Mouse (Mus musculus) heart, adult 18-20 months (tissue): Measurements from ENCODE around the gene Dpy19l3. TPM values are rescaled to one million over a fixed set of nuclear protein-coding genes. Genes with fewer than 3 reads are reported as not detected.

ENCODE experiments used
- DNase-seq, 2 experiments: peaks; one replicate each; pipeline ENCODE4 v3.0.0; 2021 to 2022; ENCODE audit warnings: mixed read lengths in 1 of 2
- total RNA-seq, 2 experiments: library from RNA; stranded (reverse); gene quantifications; 2 replicates each; pipeline ENCODE4 v1.2.3; 2021

The Dpy19l3 gene
- total RNA-seq, 2 experiments from 2014 or later, result 3.8 to 6.7 TPM

DNA sequence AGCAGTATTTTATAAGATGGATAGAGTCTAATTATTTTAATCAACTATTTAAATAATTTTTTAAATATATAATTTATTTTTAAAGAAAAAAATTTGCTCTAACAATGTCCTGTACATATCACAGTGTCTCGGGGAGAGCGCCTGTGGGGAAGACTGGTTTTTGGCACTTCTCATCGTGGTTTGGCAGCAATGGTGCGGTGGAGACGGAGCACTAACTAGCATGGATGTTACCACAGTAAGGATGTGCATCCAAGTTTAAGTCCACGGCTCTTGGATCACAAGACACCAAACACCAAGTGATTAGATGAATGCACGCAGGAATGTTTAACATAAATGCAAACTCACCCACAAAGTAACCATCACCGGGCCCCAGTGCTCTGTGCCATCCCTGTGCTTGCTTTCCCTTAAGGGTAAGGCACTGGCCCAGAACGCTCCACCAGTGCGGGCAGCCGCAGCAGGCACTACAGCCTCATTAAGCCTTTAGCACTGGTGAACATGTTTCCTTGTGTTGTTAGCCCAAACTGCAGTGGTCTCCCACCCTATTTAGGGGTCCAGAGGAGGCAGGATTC lies 65.4 kb downstream of the Dpy19l3 start:
- no peak for DNase-seq

DNA sequence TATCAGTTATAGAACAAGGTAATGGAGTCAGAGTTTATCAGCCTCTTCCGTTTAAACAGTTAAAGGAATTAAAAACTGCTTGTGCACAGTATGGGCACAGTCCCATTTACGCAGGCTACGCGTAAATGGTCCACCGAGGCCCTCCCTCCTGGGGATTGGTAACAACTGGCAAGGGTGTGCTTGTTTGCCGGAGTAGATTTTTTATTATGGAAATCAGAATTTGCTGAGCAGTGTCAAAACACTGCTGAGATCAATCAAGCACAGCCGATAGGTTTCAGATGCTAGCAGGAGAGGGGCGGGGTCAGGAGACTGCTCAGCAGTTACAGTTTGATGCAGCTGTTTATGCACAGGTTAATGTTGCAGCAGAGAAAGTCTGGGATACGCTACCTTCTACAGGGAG lies 66.0 kb downstream of the Dpy19l3 start:
- no peak for DNase-seq

DNA sequence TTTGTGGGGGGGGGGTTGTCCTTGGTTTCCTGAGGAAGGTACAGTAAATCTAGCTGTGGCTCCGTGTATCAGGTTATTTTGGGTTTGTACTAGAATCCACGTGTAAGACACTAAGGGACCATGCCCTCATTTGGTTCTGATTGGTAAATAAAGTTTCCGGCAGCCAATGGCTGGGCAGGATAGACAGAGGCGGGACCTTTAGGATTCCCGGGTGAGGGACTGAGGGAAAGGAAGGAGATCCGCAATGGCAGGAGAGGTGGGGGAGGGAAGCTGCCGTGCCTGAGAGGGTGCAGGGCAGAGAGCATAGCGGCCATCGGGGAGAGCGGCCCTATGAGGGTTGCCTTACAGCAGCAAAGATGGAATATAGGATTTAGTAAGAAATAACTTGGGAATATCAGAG lies 67.0 kb downstream of the Dpy19l3 start:
- peak; percentile 57 to 59 for DNase-seq

DNA sequence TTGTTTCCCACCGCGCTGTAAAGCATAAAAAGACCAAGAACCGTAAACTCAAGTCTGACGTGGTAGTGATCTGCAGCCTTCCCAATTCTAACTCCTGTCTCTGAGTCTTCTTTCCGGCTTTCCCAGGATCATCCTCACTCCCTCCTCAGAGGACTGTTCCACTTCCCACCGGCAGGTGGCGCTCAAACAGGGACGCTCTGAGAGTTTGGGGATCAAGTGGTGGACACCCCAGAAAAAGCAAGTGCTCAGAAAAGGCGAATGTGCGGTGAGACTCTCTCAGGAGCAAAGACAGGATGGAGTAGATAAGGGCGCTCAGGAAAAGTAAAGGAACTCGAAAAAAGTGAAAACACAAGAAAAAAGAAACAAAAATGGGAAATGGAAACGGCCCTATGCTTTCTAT lies 67.5 kb downstream of the Dpy19l3 start:
- DNase-seq, result peak; percentile 47 to 81

DNA sequence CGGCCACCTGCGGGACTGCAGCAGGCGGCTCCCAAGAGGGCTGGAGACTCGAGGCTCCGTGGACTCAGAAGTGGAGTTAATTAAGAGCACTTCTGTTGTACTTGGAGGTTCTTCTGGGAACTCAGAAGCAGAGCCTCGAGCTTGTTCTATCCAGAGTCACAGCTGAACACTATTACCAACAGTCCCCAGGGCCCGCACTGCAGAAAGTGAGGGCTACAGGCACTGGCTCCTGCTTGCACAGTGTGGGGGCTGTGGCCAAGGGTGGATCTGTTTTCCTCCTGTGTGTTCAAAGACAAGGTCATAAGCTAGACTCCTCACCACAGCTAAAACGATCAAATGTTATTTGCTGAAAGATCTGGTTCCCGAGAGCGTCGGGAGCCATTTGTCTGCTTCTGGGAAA lies 68.0 kb downstream of the Dpy19l3 start:
- peak; percentile 7 to 18 for DNase-seq

DNA sequence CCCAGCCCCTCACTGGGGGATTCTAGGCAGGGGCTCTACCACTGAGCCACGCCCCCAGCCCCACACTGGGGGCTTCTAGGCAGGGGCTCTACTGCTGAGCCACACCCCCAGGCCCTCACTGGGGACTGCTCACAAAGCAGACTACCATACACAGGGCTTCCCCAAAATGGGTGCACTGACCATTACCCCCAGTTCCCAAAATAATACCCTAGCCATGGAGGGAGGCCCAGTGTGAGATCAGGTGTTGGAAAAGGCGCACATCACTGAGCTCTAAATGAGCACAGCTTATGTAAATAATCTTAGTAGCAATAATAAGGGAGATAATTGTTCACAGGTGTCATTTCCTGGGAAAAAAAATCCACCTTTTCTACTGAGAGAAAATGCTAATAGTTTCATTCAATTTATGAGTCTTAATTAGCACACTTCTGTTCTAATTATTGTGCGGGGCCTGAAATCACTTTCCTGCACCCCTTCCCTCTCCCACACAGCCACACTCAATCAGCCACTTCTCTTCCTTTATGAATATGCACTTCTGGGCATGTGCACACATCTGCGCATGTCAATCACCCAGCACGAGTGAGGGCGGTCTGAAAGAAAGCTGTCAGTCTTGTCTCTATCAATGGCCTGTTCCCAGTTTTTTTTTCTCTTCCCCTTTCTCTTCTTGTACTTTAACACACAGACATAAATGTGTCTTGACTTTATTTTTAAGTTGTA lies 70.7 kb downstream of the Dpy19l3 start:
- no peak for DNase-seq

DNA sequence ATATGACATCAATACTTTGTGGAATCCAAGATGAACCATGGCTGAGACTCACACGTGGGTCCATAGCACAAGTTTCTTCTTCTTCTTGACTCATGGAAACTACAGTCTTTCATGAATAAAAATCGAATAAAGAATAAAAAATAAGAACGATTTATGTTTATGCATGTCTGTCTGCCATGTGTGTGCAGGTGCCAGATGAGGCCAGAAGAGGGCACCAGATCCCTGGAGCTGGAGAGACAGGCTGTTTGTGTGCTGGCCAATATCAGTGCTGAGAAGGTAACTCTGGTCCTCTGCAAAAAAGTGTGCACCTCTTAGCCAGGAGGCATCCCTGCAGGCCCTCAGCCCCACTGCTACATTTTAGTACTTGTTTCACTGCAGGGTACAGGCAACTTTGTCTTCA lies 72.7 kb downstream of the Dpy19l3 start:
- DNase-seq, result no peak

DNA sequence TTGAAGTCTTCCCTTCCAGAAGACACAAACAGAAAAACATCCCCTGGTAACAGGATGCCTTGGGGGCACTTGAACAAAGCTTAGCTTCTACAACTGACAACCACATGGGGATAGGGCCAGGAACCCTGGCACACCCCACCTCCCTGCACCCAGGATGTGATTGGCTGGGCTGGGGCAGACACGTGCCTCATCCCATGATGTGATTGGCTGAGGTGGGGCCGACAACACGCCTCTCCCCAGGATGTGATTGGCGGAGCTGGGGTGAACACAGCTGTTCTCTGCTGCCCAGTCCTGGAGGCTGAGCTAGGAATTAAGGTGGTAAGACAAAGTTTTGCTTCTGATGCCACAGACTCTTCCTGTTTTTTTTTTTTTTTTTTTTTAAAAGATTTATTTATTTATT lies 75.3 kb downstream of the Dpy19l3 start:
- DNase-seq, result no peak

DNA sequence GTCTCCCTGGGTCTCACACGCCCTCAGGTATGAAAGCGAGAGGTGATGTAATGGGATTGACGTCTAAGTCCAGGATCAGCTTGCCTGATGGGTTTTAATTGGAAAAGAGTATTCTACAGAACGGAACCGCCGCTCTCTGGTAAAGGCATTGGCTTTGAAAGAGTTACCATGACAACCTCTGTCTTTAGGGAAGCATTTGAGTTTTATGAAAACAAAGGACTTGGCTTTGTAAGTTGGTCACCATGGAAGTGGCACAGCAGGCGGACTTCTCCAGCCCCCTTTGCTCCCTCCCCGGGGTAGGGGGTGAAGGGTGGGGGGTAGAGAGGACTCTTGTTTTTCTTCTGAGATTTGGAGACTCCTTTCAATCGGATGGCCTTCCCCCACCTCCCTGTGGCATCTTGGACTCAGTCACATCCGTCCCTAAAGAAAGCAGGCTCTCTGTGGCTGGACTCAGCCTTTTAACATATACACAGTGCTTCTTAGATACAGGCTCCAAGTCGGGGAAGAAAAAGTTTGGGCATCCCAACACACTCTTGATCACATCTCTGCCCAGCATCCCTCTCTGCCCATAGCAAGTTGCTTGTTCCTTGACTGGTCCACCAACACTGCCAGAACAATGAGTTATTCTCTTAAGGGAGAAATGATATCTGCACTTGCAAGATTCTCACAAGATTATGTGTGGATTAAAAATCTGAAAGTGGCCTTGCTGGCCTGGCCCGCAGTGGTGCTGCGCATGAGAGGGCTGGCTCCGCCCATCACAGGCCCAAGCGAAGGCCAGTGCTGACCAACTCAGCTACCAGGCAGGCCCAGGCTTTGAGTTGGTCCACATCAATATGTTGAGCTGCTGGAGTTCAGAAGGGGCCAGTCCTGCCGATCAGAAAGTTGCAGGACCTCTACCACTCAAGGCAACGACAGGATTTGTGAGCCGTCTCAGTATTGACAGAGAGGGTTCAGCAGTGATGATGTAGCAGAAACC lies 85.9 kb downstream of the Dpy19l3 start:
- no peak for DNase-seq

DNA sequence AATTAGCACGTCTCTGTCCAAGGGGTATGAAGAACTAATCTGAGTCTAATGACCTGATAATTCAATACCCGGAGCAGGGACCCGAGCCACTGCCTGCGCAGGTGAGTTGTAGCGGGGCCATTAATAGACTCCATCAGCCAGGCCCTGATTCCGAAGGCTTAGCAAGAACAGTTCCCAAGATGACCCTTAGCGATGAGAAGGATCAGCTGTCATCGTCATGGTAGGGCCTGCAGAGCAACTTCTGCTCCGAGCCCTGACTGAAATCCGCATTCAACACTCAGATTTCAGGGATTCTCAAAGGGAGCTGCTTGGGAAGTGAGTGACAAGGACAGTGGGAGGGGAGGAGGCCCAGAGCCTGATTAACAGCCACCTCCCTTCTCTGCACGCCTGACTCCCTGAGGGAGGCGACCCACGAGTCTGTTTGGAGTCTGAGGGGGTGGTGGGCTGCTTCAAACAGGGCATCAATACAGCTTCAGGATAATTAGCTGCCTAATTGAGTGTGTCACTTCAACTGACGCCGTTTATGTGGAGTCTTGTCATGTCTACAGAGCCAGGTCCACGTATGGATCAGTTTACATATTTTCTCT lies 90.4 kb downstream of the Dpy19l3 start:
- DNase-seq, result no peak

DNA sequence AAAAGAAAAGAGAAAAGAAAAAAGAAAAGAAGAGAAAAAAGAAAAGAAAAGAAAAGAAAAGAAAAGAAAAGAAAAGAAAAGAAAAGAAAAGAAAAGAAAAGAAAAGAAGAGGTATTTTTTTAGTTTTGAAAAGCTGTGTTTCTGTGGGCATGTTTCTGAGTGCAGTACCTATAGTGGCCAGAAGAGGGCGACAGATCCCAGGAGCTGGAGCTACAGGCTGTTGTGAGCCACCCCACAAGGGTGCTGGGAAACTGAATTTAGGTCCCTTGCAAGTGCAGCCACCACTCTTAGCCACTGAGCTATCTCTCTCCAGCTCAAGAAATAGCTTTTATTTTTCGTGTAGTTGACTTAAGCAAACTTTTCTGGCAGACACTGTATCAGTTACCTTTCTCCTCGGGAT lies 95.1 kb downstream of the Dpy19l3 start:
- DNase-seq, result peak in 1 of 2 experiments; percentile 45

DNA sequence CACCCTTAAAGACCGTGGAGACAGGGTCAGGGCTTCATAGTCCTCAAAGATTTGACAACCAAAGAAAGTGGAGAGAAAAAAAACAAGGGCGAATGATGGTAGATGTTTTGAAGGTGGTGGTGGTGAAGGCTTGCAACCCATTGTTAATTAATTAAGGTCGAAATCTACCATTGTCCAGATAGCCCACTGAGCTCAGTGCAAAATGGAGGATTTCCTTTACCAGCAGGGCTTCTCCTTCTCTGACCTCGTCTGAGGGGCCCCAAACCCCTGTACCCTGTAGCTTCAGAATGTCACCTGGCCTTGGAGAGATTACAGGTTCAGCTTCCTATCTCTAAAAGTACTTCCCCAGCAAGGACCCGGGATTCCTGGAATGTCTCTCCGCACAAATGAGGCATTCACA lies 96.4 kb downstream of the Dpy19l3 start:
- DNase-seq, result no peak

DNA sequence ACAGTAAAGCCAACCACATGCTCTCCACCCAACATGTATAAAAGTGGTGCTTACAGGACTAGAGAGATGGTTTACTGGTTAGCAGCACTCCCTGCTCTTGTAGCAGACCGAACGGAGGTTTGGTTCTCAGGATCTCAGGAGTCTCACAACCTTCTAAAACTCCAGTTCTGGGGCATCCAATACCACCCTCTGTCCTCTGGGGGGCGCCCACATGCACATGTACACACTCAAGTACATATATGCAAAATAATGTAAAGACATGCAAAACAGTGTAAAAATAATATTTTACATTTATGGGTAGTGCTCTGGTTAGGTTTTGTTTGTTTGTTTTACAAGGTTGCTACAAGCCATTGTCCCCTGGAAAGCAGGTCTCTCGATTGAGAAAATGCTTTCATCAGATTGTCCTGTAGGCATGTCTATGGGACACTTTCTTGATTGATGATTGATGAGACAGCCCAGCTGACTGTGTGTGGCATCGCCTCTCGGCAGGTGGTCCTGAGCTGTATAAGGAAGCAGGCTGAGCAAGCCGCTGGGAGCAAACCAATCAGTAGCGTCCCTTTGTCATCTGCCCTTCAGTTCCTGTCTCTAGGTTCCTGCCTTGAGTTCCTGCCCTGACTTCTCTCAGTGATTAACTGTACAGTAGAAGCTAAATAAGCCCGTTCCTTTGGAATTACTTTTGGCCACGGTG lies 102.5 kb downstream of the Dpy19l3 start:
- no peak for DNase-seq

DNA sequence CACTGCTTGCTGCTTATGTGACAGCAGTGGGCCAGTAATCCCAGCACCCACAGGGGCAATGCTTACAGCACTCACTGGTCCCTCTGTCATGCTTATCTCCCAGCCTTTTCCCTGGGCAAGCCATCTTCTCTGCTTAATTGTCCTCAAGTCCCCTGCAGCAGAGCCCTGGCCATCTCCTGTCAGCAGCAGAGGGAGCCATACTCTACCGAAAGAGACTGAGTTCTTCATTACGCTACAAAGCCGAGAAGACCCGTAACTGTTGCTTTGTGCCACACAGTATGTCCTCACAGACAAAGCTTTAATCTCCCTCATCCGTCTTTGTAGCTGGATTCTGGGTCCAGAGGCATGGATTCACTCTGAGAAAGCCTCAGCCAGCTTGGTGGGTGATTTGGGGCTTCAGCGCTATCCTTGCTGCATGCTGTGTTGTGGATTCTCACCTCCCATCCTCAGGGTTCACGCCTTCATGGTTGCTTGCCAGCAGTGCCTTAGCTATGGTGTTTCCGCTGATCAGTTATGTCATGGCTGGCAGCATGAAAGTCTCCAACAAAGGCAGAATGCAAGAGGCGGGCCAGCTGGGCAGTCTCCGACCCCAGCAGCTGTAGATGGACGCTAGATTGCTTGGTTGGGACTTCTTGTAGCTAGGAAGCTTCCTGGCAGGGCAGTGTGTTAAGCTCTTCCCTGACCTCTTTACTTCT lies 103.4 kb downstream of the Dpy19l3 start:
- DNase-seq, result no peak

DNA sequence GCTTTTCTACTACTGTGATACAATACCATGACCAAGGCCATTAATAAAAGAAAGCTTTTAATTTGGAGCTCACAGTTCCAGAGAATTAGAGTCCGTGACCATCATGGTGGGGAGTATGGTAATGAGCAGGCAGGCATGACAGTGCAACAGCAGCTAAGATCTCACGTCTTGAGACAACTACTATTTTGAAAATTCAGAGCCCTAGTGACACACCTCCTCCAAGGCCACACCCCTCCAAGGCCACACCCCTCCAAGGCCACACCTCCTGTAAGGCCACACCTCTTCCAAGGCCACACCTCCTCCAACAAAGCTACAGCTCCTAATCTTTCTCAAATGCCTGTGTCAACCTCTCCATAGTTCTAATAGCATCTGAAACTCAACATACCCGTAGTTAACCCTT lies 105.2 kb downstream of the Dpy19l3 start:
- DNase-seq, result peak; percentile 28 to 35

DNA sequence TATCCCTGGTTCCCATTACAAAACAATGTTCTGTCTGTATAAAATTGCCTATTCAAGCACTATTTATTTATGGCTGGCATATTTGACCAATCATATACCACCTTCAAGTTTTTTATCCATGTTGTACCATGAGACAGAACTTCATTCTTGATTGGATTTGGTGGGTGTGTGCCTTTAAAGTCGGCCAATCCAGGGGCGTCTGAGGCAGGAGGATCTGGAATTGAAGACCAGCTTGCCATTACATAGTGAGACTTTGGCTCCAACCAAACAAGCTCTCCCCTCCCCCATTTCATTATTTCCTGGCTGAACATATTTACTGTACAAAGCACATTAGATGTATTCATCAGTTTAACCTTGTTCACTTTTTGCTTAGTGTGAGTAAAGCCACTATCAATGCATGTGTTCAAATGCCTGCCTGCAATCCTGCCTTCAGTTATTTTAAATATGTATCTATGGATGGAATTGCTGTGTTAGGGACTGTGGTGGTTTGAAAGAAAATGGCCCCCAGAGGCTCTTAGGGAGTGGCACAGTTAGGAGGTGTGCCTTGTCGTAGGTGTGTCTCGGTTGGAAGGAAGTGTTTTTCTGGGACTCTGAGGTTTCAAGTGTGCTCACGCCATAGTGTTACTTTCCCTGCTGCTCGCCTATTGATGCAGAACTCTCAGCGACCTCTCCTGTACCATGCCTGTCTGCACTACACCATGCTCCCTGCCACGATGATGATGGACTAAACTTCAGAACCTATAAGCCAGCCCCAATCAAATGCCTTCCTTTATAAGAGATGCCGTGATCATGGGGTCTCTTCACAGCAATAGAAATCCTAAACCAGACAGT lies 105.8 kb downstream of the Dpy19l3 start:
- DNase-seq, result no peak

DNA sequence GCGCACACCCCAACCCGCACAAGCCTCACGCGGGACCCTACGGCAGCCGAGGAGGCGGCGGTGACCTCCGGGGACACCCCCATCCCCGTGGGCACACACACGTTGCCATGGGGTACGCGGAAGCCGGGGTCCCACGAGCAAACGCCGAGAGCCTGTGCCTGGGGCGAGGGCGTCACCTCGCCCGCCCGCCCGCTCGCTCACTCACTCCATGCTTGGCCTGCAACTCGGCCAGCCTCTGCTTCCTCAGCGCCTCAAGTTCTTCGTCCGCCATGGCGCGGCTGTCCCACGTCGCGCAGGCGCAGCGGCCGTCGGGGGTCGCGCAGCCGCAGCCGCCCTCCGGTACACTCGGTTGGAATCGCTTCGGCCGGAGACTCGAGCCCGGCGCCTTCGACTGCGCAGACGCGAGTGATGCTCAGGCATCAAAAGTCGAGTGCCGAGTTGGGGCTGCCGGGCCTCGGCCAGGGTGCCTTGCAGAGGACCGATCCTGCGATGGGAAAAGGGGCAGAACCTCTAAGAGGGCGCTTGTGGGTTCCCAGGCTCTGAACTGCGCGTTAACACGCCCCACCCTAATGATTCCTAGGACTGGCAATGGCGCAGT lies 107.1 kb downstream of the Dpy19l3 start, which contains the start of gene Pdcd5:
Pdcd5 (minus strand) TSS at position 421 of the 598 bp plus-strand sequence.
- peak; percentile 97 to 99 for DNase-seq

DNA sequence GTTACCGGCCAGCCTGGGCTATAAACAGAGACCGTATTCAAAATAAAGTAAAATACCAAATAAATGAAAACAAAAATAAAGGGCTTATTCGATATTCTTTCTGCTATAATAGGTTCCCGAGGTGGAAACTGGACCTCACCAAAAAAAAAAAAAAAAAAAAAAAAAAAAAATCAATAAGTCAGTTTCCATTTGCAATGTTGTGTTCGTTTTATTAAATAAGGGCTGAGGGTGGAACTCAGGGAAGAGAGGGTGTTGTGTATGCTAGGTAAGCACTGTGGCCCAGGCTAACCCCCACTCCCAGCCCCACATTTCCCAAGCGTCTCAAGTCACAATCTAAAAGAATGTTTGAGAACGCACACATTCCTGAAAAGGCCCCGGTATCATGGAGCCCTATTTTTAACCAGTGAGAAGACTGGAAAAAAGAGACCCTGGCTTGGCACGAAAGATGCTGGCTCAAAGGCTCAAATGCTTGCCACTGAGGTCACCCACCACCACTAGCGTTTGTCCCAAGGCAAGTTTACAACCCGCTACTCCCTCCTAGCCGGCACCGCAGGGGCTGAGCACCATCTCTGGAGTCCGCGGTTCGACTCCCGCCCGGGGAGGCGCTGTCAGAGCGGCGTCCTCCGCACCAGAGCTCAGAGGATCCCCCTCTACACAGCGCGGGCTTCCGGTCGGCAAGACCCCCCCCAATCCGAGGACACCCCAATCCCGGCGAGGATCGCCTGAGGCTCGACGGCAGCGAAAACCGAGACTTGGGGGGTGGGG lies 107.8 kb downstream of the Dpy19l3 start:
- DNase-seq, result peak; percentile 8 to 22

DNA sequence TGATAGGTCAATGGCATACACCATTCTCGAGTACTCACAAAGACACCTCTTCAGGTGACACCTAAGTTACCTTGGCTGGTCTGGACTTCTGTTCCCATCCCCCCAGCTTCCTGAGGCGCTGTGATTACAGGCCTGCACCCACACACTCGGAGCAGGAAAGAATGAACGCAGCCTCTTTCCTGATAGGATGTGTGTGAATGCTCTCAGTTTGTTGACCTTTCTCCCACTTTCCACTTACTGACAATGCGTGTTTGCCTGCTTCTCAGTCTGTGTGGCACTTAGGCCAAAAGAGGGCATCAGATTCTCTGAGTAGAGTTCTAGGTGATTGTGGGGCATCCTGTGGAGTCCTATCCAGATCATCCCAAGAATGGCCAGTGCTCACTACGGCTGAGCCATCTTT lies 114.2 kb downstream of the Dpy19l3 start:
- DNase-seq, result no peak
